8 mouse cellular contexts compared by ENCODE assay signal in genomic region chr11:22286885-22287512, GRCm38 (mm10). TPM values are rescaled to one million over a fixed set of nuclear protein-coding genes. Genes with fewer than 3 reads are reported as not detected.
DNase-seq lines count a peak whose midpoint lies in the region; ATAC-seq lines count a peak whose summit lies in the region.

No protein-coding gene starts in this region.

- peak; percentile 84 for DNase-seq in MEL-GATA-1-ER (ENCODE audit: extremely low read depth, low read depth)
- peak; percentile 97 for DNase-seq in cerebellum, adult 8-10 months
- peak; percentile 96 for DNase-seq in forelimb bud, embryonic 11.5 days (ENCODE audit: low read depth, low spot score)
- DNase-seq in layer of hippocampus, adult 9-10 months (ENCODE audit: low spot score), result peak; percentile 80
- peak; percentile 95 for DNase-seq in ovary, postnatal 10 days (ENCODE audit: low spot score)
- DNase-seq in thymus, postnatal 10 days (ENCODE audit: low spot score in 2 of 2), result peak; percentile 92 to 95

- no peaks in the 10 kb centered on the region for H3K9me3 ChIP-seq in lung, embryonic 16.5 days (ENCODE audit: control insufficient read depth, low read length)

- peak; percentile 98 to 99 for ATAC-seq in hematopoietic stem cell, adult 5-6 weeks (replicated peaks in 1 of 2; ENCODE audit: insufficient read depth in 1 of 2, low FRiP score in 2 of 2, low TSS enrichment in 1 of 2, low read depth in 1 of 2, poor library complexity in 2 of 2, severe bottlenecking in 2 of 2)
- ATAC-seq in lung, embryonic 16.5 days (ENCODE audit: low read depth), result peak; percentile 99

- H3K4me3 ChIP-seq in lung, embryonic 16.5 days (ENCODE audit: low read length), result peak overlapping the region; percentile 89

- H3K9ac ChIP-seq in lung, embryonic 16.5 days (ENCODE audit: low read length), result peak overlapping the region; percentile 88

- H3K4me2 ChIP-seq in lung, embryonic 16.5 days (ENCODE audit: low read depth, low read length), result peak overlapping the region; percentile 83

- 0 out of 2 replicates have a peak, but pooled peaks cover 2% of the 10 kb centered on the region for H3K36me3 ChIP-seq in lung, embryonic 16.5 days (ENCODE audit: control insufficient read depth, insufficient read depth, low read length)

- under 1% methylated on average over 28 of the region's 43 CpGs for WGBS in lung, embryonic 16.5 days

- peaks cover 18% of the 10 kb centered on the region for H3K4me1 ChIP-seq in lung, embryonic 16.5 days (replicated peaks; ENCODE audit: control insufficient read depth, insufficient read depth, low read length)

- peak overlapping the region; percentile 84 for H3K27ac ChIP-seq in lung, embryonic 16.5 days (ENCODE audit: low read length)

- H3K27me3 ChIP-seq in lung, embryonic 16.5 days (ENCODE audit: control insufficient read depth, insufficient read depth, low read depth, low read length), result no peaks in the 10 kb centered on the region

RNA-seq across cellular contexts. Expression of gene Ehbp1, which starts 55.1 kb away (rescaled TPM):
- total RNA-seq in hematopoietic stem cell, adult 5-6 weeks (2017), result 7.1 and 11.9 TPM in 2 replicates
- 10.4 and 11.9 TPM in 2 replicates for polyA plus RNA-seq in lung, embryonic 16.5 days (2015; fragmentation: Nextera tagmentation; extraction: Ambion mirVana)

Comparison
In these comparisons a context has a peak if more than half of its experiments do, and no peak if none do; other contexts are left out.
1. Peak in every context shown above with its lines: DNase-seq, ATAC-seq, H3K4me3 ChIP-seq and H3K27ac ChIP-seq.